In genomic region chrX:167088930-167089329, GRCm38 (mm10) we compare ENCODE assay signal across 12 mouse cellular contexts.
DNase-seq lines count a peak whose midpoint lies in the region; ATAC-seq and TF ChIP-seq lines count a peak whose summit lies in the region.
"Had no signal": no experiment of that assay in that cellular context is flagged by ENCODE, and none has a peak within 500 bp of the region (broad histone marks: within the 10 kb centered on the region; RNA-seq: fewer than 3 reads in every experiment).

No protein-coding gene starts in this region.

- H3K9ac ChIP-seq in forebrain, embryonic 15.5 days (replicated peaks) = no peak overlapping the region
- H3K9ac ChIP-seq: limb, embryonic 12.5 days; neural tube, embryonic 13.5 days had no signal

- H3K36me3 ChIP-seq in forebrain, embryonic 15.5 days = no peaks in the 10 kb centered on the region
- H3K36me3 ChIP-seq: limb, embryonic 12.5 days; neural tube, embryonic 13.5 days had no signal

- no peak overlapping the region for H3K4me3 ChIP-seq in gastrocnemius, adult 2 months
- no peak overlapping the region for H3K4me3 ChIP-seq in forebrain, embryonic 15.5 days
- H3K4me3 ChIP-seq: limb, embryonic 12.5 days; neural tube, embryonic 13.5 days had no signal

- ATAC-seq in forebrain, embryonic 15.5 days (replicated peaks) = no peak

- TF ChIP-seq CTCF in gastrocnemius, adult 2 months (IDR thresholded peaks at IDR 0.05) = no peak

- no peaks in the 10 kb centered on the region for H3K4me1 ChIP-seq in forebrain, embryonic 15.5 days
- H3K4me1 ChIP-seq: limb, embryonic 12.5 days; neural tube, embryonic 13.5 days had no signal

- no peak for DNase-seq in gastrocnemius, adult 2 months
- no peak for DNase-seq in gastrocnemius, postnatal 10 days
- DNase-seq in lung, postnatal 36 days = peak; percentile 32
- no peak for DNase-seq in lung, postnatal 4 days
- DNase-seq in embryo, embryonic 11 days = peak; percentile 31
- peak; percentile 62 for DNase-seq in naive thymus-derived CD4-positive, alpha-beta T cell, adult 2 months (ENCODE audit: low read depth)
- DNase-seq in frontal cortex, postnatal 10 days (ENCODE audit: low spot score in 2 of 2) = no peak
- DNase-seq: gastrocnemius, postnatal 25 days had no signal

- no peaks in the 10 kb centered on the region for H3K27me3 ChIP-seq in forebrain, embryonic 15.5 days

- intact Hi-C loops in gastrocnemius, adult 2 months (cut with DNase I) = loop anchor here (10.0 kb wide), 1 partner anchor 116 kb away; the partner anchor contains the start of gene Tmsb4x

- H3K27ac ChIP-seq in gastrocnemius, adult 2 months = peak overlapping the region; percentile 68
- H3K27ac ChIP-seq in forebrain, embryonic 15.5 days (replicated peaks) = no peak overlapping the region
- H3K27ac ChIP-seq: limb, embryonic 12.5 days; macrophage; neural tube, embryonic 13.5 days had no signal

- no peak overlapping the region for H3K4me2 ChIP-seq in forebrain, embryonic 15.5 days (replicated peaks)
- H3K4me2 ChIP-seq: limb, embryonic 12.5 days; neural tube, embryonic 13.5 days had no signal

- no peaks in the 10 kb centered on the region for H3K9me3 ChIP-seq in forebrain, embryonic 15.5 days
- H3K9me3 ChIP-seq: limb, embryonic 12.5 days; neural tube, embryonic 13.5 days had no signal

- 82% methylated on average over 3 of the region's 3 CpGs for WGBS in forebrain, embryonic 15.5 days

Comparison
In these comparisons a context has a peak if more than half of its experiments do, and no peak if none do; other contexts are left out.
1. DNase-seq: peak in lung, postnatal 36 days (single experiment), embryo, embryonic 11 days (single experiment) and naive thymus-derived CD4-positive, alpha-beta T cell, adult 2 months (single experiment); none in gastrocnemius, adult 2 months (single experiment), gastrocnemius, postnatal 10 days (single experiment), lung, postnatal 4 days (0 of 2) and frontal cortex, postnatal 10 days (0 of 2).